Mouse (Mus musculus) ES-Bruce4 (cell line): ENCODE data around the gene Sox2. TPM values are rescaled to one million over a fixed set of nuclear protein-coding genes. Genes with fewer than 3 reads are reported as not detected.

ENCODE experiments used
- H3K27ac ChIP-seq: 2 replicates; pipeline ENCODE4 v1.5.1; 2012; ENCODE audit warnings: low read length, inconsistent platforms; ENCODE audit not compliant: insufficient read depth
- H3K27me3 ChIP-seq: 2 replicates; pipeline ENCODE4 v1.6.1; 2012; ENCODE audit warnings: mild to moderate bottlenecking, low read length, inconsistent platforms; ENCODE audit not compliant: control insufficient read depth, poor library complexity, insufficient read depth, severe bottlenecking
- H3K36me3 ChIP-seq: 2 replicates; pipeline ENCODE4 v1.6.1; 2012; ENCODE audit warnings: inconsistent platforms, mild to moderate bottlenecking, low read length, moderate library complexity; ENCODE audit not compliant: control insufficient read depth, poor library complexity, insufficient read depth, severe bottlenecking
- H3K4me1 ChIP-seq: one replicate; pipeline ENCODE4 v1.8.1; 2011; ENCODE audit warnings: low read length; ENCODE audit not compliant: control insufficient read depth, insufficient read depth
- H3K4me3 ChIP-seq: 2 replicates; pipeline ENCODE4 v1.5.1; 2011; ENCODE audit warnings: low read depth, mild to moderate bottlenecking, low read length
- H3K9ac ChIP-seq: 2 replicates; pipeline ENCODE4 v1.6.1; 2012; ENCODE audit warnings: low read depth, mild to moderate bottlenecking, inconsistent platforms; ENCODE audit not compliant: poor library complexity, severe bottlenecking
- H3K9me3 ChIP-seq: replicated peaks from 2 replicates; pipeline ENCODE4 v1.6.1; 2012; ENCODE audit warnings: mild to moderate bottlenecking, low read length, inconsistent platforms; ENCODE audit not compliant: control insufficient read depth, poor library complexity, insufficient read depth, severe bottlenecking
- CTCF ChIP-seq: IDR thresholded peaks from one replicate; pipeline ENCODE4 v1.8.1; 2011; ENCODE audit warnings: low read depth, low read length
- EP300 ChIP-seq: IDR thresholded peaks from 2 replicates; pipeline ENCODE4 v1.6.1; 2011; ENCODE audit warnings: low read depth, low read length; ENCODE audit not compliant: insufficient read depth
- POLR2A ChIP-seq: IDR thresholded peaks from one replicate; pipeline ENCODE4 v1.8.1; 2011; ENCODE audit warnings: low read length; ENCODE audit not compliant: insufficient read depth
- polyA plus RNA-seq: library from polyadenylated mRNA; stranded (reverse); fragments of >200 nt; gene quantifications from 2 replicates; pipeline ENCODE4 v1.2.4, GENCODE M21; 2011; ENCODE audit warnings: low read depth; ENCODE audit not compliant: missing spikeins, insufficient read depth, insufficient read length

Gene Sox2
- polyA plus RNA-seq, 1 experiment, result 407 TPM

DNA sequence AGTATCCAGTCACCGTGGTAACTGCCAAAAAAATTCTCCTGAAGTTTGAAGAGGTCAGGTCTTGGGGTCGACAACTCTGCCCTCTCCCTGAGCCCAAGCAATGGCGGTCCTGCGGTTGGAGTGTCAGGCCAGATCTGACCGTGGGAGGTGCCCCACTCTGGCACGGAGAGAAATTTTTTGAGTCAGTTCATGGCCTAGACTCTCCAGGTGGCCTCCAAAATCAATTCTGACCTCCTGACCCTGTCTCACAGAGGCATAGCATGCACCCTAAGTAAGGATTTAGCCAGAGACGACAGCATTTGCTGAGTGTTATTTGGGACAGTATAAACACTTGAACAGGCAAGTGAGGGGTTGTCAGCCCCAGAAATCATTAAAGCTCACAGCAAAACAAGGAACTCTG lies 28.6 kb downstream of the Sox2 start:
- H3K4me3 ChIP-seq, result no peak overlapping the region
- no peak overlapping the region for H3K27ac ChIP-seq
- no peak overlapping the region; the same call in 1 of the 2 replicates for H3K9ac ChIP-seq
- TF ChIP-seq EP300, result no peak
- TF ChIP-seq CTCF, result no peak
- TF ChIP-seq POLR2A, result no peak
- no peaks in the 10 kb centered on the region for H3K9me3 ChIP-seq
- no peaks in the 10 kb centered on the region for H3K27me3 ChIP-seq
- H3K36me3 ChIP-seq, result 0 out of 2 replicates have a peak, but pooled peaks cover 2% of the 10 kb centered on the region
- no peaks in the 10 kb centered on the region for H3K4me1 ChIP-seq

DNA sequence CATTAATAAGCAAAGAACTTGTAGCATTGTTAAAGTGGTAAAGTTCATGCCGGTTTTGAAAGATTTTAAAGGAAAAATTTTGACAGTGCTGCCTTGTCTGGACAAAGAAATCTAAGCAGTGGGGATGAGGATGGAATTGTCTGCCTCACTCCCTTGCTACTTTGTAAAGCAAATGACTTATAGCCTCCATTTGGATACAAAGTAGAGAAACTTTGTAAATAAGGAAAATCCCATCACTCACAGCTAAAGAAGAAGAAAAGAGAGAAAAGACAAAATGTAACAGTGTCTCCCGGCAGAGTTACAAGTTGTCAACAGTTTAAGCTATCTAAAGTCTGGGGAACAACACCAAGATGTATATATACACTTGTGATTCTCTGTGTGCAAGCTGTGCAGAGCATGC lies 29.2 kb downstream of the Sox2 start:
- TF ChIP-seq EP300 (no peak), POLR2A (no peak), CTCF (no peak)
- H3K4me3 ChIP-seq, result no peak overlapping the region
- H3K27ac ChIP-seq, result no peak overlapping the region
- no peaks in the 10 kb centered on the region for H3K4me1 ChIP-seq
- no peaks in the 10 kb centered on the region for H3K9me3 ChIP-seq
- H3K9ac ChIP-seq, result no peak overlapping the region
- H3K27me3 ChIP-seq, result no peaks in the 10 kb centered on the region
- H3K36me3 ChIP-seq, result 0 out of 2 replicates have a peak, but pooled peaks cover 2% of the 10 kb centered on the region

DNA sequence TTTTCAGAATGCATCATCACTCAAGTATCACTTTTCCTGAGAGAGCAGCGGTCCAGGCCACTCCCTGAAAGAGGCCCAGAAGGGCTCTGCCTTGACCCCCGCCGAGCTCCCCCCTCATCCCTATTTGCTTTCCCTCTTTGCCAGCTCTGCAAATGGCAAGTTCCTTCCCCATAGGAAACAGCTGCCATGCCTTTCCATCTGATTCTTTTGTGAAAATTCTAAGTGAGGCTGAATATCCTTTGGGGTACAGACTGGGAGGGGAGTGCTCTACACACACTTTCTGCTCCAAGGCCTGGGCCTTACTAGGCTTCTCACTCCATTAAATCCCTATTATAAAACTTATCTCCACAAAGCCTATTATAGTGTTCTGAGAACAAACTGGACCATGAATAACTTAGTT lies 29.7 kb downstream of the Sox2 start:
- TF ChIP-seq POLR2A, result no peak
- TF ChIP-seq CTCF, result no peak
- no peak for TF ChIP-seq EP300
- Histone ChIP-seq H3K36me3 (0 out of 2 replicates have a peak, but pooled peaks cover 2% of the 10 kb centered on the region), H3K27ac (no peak overlapping the region), H3K4me3 (no peak overlapping the region), H3K9ac (no peak overlapping the region), H3K9me3 (no peaks in the 10 kb centered on the region), H3K27me3 (no peaks in the 10 kb centered on the region), H3K4me1 (no peaks in the 10 kb centered on the region)

- Histone ChIP-seq H3K9ac (no peak overlapping the region), H3K4me3 (no peak overlapping the region), H3K9me3 (no peaks in the 10 kb centered on the region), H3K4me1 (no peaks in the 10 kb centered on the region), H3K27me3 (no peaks in the 10 kb centered on the region), H3K36me3 (no peaks in the 10 kb centered on the region), H3K27ac (no peak overlapping the region)
- TF ChIP-seq EP300 (no peak), CTCF (no peak), POLR2A (no peak)
Observed at GRCm38 (mm10) chr3:34688072-34688471, 37.9 kb downstream of the Sox2 start.

GRCm38 (mm10) chr3:34691703-34692393 lies 41.6 kb downstream of the Sox2 start:
- H3K27me3 ChIP-seq, result no peaks in the 10 kb centered on the region
- H3K4me1 ChIP-seq, result no peaks in the 10 kb centered on the region
- H3K4me3 ChIP-seq, result peak overlapping the region; percentile 6; the same call in 1 of the 2 replicates
- no peaks in the 10 kb centered on the region for H3K36me3 ChIP-seq
- H3K9ac ChIP-seq, result 0 out of 2 replicates have a peak overlapping the region, but pooled peaks have one; percentile 1
- no peaks in the 10 kb centered on the region for H3K9me3 ChIP-seq
- no peak for TF ChIP-seq EP300
- TF ChIP-seq POLR2A, result no peak
- H3K27ac ChIP-seq, result no peak overlapping the region

GRCm38 (mm10) chr3:34692394-34692745 lies 42.2 kb downstream of the Sox2 start:
- no peaks in the 10 kb centered on the region for H3K4me1 ChIP-seq
- H3K27me3 ChIP-seq, result no peaks in the 10 kb centered on the region
- TF ChIP-seq POLR2A, result no peak
- TF ChIP-seq EP300, result no peak
- TF ChIP-seq CTCF, result no peak
- H3K9me3 ChIP-seq, result no peaks in the 10 kb centered on the region
- 0 out of 2 replicates have a peak overlapping the region, but pooled peaks have one; percentile 1 for H3K9ac ChIP-seq
- H3K27ac ChIP-seq, result no peak overlapping the region
- peak overlapping the region; percentile 6; the same call in 1 of the 2 replicates for H3K4me3 ChIP-seq
- no peaks in the 10 kb centered on the region for H3K36me3 ChIP-seq
